Mouse (Mus musculus): ENCODE measurements around the gene Tbx3.

Gene Tbx3

DNA sequence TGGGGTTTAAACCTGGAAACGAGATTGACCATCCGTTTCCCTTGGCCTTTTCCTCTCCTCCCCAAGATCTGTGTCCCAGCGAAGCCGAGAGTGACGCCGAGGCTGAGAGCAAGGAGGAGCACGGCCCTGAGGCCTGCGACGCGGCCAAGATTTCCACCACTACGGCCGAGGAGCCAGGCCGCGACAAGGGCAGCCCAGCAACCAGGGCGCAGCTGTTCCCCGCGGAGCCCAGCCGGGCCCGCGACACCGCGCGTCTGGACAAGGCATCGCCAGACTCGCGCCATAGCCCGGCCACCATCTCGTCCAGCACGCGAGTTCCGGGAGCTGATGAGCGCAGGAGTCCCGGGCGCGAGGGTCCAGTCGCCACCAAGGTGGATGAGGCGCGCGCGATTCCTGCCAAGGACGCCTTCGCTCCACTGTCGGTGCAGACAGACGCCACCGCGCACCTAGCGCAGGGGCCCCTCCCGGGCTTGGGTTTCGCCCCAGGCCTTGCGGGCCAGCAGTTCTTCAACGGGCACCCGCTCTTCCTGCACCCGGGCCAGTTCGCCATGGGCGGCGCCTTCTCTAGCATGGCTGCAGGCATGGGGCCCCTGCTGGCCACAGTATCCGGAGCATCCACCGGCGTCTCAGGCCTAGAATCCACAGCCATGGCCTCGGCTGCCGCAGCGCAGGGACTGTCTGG lies 10.0 kb downstream of the Tbx3 start:
- DNase-seq: no peak

DNA sequence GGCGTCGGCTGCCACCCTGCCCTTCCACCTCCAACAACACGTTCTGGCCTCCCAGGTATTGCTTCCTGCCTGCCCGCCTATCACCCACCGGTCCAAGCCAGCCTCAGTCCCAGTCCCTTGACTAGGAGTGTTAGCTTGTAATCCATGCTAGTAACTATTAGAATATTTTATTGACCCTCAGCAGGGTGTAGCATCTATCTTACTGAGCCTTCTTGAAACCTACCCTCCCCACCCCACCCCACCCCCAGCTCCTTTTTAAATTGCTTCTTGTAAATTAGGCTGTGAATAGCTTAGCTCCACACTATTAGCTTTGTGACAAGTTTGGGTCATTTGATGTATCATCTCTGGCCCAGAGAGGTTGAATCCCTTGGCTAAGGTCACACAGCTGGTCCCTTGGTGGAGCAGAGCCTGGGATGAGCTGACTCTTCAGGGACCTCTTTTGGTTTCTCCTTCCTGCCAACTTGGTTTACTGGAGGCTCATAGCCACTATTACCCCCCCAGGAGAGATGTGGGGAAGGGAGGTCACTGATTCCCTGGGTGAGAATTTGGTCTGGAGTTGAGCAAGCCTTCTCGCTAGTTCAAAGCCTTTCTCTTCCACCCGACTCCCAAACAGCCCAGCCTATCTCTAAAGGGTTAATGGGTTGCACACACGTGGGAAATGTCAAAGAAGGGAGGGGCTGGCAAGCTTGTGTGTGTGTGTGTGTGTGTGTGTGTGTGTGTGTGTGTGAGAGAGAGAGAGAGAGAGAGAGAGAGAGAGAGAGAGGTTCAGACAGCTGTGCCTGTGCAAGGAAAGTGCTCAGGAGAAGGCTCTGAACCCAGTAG lies 10.8 kb downstream of the Tbx3 start:
- no peak for DNase-seq

DNA sequence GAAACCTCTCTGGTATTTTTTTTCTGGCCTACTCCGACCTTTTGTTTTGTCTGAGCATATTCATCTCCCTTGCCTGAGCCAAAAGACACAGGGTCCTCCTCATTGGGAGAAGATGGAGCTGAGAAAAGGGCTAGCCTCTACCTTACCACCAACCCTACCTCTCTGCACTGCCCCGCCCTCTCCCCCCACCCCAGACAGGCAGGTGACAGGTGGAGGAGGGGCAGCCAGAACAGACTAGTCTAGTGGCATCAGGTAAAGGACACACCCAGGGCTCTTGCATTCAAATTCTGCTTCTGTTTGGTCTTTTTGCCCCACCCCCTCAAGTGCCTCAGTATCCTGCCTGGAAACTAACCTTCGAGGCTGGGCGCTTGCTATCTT lies 11.4 kb downstream of the Tbx3 start:
- no peak for DNase-seq

DNA sequence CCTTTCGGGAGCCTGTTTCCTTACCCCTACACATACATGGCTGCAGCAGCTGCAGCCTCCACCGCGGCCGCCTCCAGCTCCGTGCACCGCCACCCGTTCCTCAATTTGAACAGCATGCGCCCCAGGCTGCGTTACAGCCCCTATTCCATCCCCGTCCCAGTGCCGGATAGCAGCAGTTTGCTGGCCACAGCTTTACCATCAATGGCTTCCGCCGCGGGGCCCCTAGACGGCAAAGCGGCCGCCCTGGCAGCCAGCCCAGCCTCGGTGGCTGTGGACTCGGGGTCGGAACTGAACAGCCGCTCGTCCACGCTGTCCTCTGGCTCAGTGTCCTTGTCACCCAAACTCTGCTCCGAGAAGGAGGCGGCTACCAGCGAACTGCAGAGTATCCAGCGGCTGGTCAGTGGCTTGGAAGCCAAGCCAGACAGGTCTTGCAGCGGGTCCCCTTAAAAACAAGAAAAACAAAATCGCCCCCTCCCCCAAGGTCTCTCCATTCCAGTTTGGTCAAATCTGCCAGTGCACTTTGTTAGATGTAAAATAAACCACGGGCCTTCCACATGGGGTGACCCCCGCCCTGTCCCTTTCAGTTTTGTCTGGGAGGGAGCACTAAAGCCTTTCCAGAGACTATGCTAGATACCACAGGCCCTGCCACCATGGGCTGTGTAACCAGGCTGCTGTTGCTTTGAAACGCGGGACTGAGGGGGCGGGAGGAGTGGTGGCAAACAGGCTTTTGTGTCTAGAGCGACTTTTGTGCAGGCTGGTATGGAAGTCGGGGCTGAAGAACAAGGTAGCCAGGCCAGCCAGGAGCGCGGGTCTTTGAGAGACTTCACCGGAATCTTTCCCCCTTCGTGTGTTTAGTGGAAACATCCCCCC lies 12.4 kb downstream of the Tbx3 start:
- DNase-seq: no peak

DNA sequence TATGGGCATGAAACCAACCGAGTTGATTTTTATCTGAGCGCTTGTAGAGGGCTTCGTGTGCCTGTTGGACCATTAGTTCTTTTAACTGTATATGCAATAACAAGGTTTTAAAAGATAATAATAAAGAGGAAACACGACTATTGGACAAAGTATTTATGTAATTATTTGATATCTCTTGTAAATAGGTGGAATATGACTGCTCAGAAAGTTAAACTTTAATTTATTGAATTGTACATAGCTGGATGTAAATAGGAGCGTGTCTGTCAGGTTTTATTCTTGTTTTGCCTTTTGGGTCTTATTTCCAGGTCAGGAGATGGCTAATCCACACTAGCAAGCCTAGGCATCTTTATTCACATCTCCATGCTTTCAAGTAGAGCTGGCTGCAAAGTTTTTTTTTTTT lies 13.4 kb downstream of the Tbx3 start:
- no peak for DNase-seq

DNA sequence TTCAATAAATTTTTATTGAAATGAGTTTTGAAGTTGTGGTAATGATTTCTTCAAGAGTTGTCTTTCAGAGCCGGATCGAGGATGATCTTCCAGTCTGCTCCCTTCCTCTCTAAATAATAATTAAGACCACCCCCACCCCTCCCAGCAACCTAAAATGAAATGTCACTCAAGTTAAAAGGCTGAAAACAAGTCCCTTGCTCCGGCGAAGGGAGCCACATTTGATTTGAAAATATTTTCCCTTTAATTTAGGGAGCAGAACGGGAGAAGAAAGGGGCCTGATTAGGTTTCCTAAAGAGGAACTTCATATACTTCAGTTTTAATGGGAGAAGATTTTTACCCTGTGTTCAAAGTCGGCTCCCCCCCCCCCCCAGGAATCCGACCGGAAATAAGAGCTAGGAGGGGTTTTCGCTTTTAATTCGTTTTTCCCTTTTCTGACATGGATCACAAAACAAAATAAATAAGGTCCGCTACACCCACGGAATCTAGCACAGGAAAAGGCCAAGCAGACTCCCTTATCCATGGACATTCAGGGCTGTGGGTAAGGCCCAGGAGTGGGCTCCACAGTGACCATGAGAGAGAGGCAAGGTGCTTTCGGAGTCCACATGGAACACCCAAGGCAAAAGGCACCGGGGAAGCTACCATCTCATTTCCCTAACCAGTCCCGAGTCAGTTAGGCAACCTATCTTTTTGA lies 14.4 kb downstream of the Tbx3 start:
- DNase-seq: no peak

DNA sequence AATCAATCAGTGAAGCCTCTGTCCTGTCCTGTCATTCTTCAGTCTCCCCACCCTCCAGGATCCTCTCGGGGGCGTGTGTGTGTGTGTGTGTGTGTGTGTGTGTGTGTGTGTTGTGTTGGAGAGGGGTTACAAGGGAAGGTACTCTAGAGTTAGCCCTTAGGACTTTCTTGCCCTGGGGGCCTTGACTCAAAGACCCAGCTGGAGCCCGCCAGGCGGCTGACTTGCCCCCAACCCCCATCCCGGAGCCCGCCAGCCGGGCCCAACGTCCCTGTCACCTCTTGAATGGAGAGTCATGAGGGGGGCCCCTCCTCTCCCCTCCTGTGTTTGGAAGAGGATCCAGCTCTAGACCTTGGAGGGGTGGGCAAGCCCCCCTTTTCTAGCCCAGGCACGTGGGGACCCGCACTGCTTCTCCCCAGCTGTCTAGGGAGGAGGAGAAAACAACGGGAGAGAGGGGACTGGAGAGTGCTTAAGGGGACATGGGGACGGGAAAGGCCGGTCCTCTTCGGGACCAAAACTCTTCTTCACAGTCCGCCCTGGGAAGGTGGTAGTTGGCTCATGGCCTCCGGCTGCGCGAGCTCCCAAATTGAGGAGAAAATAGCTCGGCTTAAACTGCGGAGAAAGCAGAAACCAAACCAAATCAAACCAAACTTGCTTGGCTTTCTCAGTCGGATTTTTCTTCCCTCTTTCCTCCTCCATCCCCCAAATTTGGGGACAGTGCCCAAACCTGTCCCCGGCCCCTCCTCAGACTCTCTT lies 15.2 kb downstream of the Tbx3 start:
- no peak for DNase-seq

DNA sequence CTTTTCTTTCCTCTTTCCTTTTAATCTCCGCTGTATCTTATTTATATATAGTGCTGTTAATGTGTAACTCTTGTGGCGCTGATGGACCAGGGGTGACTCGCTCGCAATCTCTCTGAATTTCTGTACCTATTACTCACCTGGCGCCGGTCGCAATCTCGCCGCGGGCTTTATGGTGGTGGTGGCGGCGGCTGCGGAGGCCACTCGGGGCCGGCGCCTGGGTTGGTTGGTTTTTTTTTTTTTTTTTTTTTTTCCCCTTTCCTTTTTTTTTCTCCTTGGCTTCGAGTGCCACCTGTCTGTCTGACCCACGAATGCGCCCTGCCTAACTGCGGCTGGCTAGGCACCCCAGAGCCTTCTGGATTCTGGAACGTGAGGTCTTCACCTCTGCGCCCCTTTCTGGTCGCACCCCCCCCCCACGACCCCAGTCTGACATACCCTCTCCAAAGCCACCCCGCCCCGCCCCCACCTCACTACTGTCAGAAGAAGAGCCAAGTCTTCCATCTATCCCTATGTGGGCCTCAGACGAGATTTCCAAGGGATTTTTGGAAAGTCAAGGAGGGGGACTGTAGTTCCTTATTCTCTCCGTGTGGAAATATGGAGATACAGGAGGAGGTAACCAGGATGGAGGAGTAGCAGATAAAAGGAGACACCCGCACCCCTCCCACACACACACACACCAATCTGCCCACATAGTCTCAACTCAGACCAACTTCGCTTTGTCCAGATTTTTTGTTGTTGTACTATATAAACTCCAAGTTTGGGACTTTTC lies 15.9 kb downstream of the Tbx3 start:
- DNase-seq: no peak

DNA sequence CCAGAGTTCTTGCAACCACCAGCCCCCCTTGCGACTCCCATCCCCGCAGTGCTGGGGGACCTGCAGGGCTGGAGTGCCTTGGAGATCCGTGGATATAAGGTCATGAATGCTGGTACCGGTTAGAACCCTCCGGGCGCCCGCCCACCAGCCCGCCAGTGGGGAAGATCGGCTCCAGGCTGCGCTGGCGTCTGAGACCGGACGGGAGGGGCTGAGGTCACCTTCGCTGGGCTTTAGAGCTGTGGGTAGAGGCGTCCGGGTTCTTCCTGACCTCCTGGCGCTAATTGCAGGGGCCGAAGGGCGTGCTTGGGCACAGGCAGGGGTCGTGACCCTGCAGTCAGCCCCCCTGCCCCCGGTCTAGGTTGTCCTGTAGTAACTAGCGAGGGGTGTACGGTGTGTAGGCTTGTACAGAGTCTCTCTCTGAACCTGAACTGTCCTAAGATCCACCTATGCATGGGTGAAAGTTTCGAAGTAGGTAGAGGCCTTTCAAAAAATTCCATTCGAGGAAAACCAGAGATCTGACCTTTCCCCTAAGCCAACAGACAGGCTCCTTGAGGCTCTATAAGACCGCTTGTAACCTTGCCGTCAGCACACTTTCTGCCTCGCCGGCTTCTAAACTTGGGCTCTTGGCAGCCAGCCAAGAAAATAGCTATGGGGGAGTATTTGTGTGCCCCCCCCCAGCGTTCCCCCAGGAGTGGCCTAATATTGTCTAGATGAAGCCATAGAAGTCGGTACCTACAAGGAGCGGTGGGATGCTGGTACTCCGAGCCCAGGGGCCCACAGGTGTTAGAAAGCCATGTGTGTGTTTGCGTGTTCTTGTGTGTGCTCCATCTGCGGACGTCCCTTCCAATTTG lies 16.8 kb downstream of the Tbx3 start:
- no peak for DNase-seq

DNA sequence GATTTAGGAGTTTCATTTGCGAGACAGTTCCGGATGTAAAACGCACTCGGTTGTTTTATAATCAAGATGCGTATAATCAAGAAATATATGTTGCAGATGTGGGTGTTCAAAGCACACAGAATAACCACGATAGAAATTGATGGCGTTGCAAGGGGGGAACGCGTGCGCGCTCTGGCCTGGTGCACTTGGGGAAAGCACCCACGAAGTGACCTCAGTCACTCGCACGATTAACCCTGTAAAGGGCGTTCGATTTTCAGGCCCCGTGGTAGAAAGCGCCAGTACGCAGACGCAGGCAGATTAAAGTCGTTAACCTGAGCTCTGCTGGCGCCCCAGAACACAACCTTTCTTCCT lies 17.4 kb downstream of the Tbx3 start:
- DNase-seq: no peak

DNA sequence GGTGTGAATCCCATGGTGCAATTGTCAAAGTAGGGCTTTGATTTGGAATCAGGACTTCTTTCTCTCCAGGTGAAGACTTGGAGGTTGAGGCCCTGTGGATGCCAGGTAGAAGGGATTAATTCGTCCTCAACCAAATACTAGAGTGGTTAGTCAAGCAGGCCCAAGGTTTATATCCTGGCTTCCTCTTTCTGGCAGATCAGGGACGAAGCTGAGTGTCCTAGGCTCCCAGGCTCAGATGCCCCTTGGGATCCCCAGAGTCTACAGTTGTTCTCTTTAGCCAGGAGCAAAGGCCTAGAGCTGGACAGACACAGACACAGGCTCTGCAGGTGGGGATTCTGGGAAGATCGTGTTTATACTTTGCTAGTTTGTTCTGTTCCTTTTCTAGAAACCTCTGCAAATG lies 17.8 kb downstream of the Tbx3 start:
- DNase-seq: no peak

DNA sequence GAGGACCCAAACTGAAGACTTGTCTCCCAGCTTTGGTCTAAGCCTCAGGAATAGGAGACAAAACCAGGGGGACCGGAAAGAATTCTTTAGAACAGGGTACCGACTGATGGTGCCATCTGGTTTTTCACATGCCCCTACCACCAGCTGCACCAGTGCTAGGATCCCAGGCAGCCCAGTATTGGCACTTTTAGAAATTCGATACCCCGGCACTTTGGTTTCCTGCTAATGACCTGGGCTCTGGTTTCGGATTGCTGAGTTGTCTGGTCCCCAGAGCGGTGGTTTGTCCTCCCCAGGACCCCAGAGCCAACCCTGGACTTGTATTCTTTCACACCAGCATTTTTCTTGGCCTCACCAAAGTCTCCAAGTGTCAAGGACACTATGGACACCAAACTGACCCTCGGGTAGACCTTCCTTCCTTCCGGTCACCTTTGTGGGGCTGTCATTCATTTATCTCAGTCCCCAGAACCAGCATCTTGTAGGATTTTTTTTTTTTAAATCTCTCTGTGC lies 18.5 kb downstream of the Tbx3 start:
- no peak for DNase-seq

DNA sequence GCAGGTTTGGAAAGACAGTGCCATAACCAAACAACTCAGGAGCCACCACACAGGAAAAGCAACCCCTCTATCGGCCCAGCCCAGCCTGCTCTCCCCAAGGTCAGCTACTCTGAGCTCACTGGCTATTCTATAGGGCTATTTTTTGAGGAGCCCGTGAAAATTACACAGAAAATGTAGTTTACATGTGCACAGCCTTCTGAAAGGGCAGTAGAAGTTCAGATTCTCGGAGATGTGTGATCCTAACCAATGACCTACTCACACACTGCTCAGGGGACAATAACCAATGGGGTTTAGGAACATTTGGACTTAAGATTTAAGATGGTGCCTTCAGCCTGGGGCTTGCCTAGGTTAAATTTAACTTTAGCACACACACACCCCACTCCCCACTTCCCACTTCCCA lies 19.0 kb downstream of the Tbx3 start:
- DNase-seq: no peak

DNA sequence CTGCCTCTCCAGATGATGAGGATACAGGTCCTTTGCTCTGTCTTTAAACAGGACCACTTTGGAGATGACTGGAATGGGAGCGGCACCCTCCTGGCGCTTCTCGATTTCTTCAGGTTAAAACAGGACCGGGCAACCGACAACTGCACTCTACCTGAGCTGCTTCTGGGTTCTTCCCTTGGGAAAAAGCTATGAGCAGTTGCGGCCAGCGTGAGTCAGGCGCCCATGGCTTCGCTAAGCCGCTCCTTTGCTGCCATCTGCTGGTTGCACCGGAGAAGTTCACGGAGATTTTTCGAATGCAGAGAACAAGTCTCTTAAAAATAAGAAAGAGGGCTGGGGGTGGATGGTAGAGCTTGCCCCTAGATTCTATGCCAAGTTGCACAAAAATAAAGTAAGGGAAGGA lies 20.6 kb downstream of the Tbx3 start:
- peak; percentile 80 for DNase-seq

DNA sequence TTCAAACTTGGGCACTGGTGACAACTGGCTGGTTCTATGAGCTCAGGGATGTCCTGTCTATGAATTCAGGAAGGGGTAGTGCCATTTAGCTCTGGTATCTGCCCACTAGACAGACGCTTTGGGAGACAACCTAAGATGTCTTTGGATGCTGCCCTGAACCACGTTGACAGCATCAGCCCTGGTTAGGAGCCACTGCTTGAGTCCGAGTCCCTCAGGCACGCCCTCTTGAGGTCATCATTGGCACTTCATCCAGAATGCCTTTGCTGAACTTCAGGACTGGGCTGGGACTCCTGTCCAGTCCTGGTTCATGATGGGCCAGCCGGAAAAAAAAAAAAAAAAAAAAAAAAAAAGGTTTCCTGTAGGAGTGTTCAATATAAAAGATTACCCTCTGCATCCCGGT lies 22.0 kb downstream of the Tbx3 start:
- no peak for DNase-seq

DNA sequence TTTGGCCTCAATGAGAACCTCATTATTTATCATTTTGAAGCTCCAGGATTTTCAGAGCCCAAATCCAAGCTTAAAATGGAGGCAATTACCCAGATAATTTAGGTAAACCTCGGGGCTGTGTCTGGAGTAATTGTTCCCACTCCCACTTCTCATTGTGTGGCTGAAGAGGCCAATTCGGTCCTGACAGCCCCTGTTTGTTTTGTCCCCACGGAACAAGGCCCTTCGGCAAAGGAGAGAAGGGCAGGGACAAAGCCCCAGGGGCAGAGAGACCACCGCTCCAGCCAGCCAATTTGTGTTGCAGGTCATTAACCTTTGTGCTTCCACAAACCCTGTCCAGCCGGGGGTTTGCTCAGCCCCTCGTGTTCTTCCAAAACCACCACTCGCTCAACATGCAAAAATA lies 24.4 kb downstream of the Tbx3 start:
- DNase-seq: no peak

DNA sequence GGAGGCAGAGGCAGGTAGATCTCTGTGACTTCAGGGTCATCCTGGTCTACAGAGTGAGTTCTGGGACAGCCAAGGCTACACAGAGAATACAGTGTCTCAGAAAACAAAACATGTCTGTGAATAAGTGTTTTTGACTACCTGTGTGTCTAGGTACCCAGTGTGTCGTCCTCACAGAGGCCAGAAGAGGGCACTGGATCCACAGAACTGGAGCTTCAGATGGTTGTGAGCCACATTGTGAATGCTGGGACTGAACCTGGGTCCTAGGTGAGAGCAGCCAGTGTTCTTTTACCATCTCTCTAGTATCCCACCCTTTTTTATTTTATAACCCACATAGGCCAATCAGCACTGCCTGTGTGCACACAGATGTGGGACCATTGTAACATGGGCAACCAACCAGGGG lies 32.6 kb downstream of the Tbx3 start:
- no peak for DNase-seq

DNA sequence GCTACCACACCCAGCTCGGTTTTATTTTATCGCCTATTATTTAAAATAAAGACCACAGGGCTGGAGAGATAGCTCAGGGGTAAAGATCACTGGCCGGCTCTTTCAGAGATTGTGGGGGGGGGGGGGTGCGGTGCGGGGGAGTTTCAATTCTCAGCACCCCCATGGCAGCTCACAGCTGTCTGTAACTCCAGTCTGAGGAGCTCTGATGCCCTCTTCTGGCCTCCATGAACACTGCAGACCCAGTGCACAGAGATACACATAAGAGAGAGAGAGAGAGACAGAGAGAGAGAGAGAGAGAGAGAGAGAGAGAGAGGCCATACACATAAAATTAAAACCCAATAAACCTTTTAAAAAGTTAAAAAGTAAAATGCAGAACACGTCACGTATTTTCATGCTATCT lies 34.4 kb downstream of the Tbx3 start:
- DNase-seq: no peak

DNA sequence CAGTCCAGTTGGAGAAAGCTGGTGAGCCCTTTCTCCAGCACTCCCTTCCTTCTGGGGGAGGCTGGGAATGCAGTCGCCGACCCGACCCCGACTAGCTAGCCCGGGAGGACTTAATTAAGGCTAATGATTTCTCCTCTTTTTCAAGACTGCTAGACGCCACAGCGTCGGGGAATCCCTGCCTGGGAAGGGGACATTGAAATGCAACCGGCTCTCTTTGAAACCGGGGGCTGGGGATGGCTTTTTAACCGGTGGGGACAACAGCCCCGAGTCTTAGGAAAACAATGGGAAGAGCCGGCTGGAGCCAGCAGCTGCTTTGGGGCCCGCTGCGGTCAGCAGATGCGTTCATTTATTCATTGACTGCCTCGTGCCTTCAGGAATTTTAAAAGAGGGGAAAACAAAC lies 36.0 kb downstream of the Tbx3 start:
- DNase-seq: no peak

DNA sequence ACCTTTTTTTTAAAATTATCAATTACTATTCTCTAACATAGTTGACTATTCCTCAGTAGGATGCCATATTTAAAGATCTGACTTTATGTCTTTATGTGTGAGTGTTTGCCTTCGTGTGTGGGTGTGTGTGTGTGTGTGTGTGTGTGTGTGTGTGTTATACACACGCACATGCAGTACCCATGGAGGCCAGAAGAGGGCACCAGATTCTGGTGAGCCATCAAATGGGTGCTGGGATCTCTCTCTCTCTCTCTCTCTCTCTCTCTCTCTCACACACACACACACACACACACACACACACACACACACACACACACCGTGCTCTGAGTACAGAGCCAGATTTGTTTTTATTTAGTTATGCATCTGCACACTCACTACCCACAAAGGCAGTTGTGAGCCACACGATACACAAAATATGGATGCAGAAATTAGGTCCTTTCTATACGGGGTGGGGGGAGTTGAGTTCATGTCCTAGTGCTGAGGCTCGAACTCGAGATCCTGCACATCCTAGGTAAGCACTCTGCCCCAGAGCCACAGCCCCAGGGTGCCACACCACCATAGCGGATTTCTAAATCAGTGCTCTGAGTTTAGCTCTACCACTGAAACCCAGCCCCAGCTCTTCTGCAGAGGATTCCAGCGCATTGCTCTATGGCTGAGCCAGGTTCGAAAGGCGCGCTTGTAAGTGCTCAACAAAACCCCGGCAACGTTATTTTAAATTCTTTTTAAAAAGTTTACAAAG lies 38.5 kb downstream of the Tbx3 start:
- DNase-seq: no peak
